Mouse (Mus musculus): Measurements from ENCODE around the gene Gspt1. TPM values are rescaled to one million over a fixed set of nuclear protein-coding genes. Genes with fewer than 3 reads are reported as not detected.
A peak's percentile ranks its signal among the peaks of the same experiment; 100 is the strongest.

Gspt1 gene
- total and polyA plus RNA-seq, 3 experiments: 111 to 886 (median 147) TPM

DNA sequence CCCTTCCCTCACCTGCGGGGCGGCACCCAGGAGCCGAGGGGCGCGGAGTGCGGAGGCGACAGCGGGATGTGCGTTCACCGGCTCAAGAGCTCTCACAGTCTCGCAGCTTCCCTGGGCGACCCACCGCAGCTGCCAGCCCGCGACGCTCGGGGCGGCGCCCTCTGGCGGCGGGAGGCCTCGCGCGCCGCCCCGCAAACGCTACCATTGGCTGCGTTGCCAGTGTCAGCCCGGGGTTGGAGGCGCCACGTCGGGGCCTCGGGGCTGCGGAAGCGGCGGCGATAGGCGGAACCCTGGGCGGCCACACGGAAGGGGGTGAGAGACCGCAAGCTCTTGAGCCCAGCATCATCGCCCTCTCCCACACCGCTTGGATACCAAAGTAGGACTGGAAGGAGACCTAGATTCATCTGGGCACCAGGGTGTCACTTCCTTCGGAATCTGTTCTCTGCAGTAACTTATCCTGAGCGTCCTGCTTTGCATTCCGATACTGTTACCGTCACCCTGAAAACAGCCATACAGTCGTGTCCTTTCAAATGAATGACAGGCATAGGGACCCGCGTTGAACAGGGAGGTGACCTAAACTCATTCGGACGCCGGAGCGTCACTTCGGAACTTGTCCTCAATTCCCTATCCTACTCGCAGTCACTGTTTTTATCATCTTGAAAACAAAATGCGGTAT, 77.8 kb downstream of the Gspt1 start, which contains the start of gene Zc3h7a (continued):
- TF ChIP-seq KAT2A (IDR thresholded peaks at IDR 0.05; ENCODE audit: insufficient replicate concordance, low read length): peak; percentile 66; the same call in 1 of the 2 replicates
- peak in 1 of 2 experiments; percentile 91; a peak in 2 of 4 replicates for TF ChIP-seq CTCF (conservative IDR thresholded peaks at IDR 0.05 in 1 of 2, IDR thresholded peaks at IDR 0.05 in 1 of 2; ENCODE audit: low read depth in 2 of 2, low read length in 2 of 2)
- TF ChIP-seq CHD1 (IDR thresholded peaks at IDR 0.05; ENCODE audit: low read depth, low read length): peak; percentile 15; the same call in 1 of the 2 replicates
- peak; percentile 13; the same call in 1 of the 2 replicates for TF ChIP-seq MXI1 (IDR thresholded peaks at IDR 0.05; ENCODE audit: low read depth, low read length)
- TF ChIP-seq ZKSCAN1 (IDR thresholded peaks at IDR 0.05; ENCODE audit: borderline replicate concordance, low read depth, low read length): no peak
- no peak for TF ChIP-seq ZNF384 (IDR thresholded peaks at IDR 0.05; ENCODE audit: low read depth, low read length)
- TF ChIP-seq ZMIZ1 (IDR thresholded peaks at IDR 0.05; ENCODE audit: low read depth, low read length): peak; percentile 82
- TF ChIP-seq JUN (IDR thresholded peaks at IDR 0.05; ENCODE audit: insufficient read depth, low read depth, low read length): no peak
- TF ChIP-seq SIN3A (IDR thresholded peaks at IDR 0.05; ENCODE audit: low read length): peak; percentile 22

DNA sequence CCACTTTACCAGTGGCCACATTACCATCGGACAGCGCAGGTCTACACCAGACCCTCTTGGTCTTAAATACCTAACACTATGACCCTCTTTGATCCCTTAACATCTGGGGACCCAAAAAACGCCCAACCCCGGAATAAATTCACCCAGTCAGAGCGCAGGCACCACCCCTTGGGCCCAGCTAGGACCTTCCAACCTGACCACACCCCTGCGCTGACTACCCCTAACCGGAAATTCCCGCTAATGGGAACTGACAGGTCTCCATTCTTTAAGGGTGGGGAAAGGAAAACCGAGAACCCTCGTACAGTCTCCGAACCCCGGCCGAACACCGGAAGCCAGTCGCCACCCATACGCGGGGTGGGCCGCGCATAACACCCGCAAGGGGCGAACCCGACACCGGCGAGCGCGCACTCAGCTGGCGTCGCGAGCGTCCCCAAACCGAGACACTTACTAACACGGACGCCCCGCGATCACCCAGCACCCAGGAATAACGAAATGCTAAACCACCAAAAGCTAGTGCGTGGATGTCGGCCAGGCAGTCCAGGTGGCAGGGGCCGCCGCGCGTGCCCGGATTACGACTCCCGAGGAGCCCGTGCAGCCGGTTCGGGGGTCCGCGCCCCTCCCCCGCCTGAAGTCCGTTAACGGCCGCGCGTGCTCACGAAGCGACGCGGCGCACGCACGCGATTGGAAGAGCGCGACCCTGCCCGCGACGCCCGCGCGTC, 78.5 kb downstream of the Gspt1 start:
- dilution Hi-C loops (cut with MboI; ENCODE audit: extremely low pct_ligation_motif_present, extremely low pct_unique_long_range_greater_than_20kb, low sequenced_read_pairs): no loop called here
- peak overlapping the region; percentile 93 for H3K9ac ChIP-seq (ENCODE audit: insufficient read depth, low read depth)
- H3K4me1 ChIP-seq (ENCODE audit: control insufficient read depth in 1 of 2, insufficient read depth in 2 of 2): peaks cover 6 to 55% of the 10 kb centered on the region in 2 experiments; a peak in 3 of 4 replicates
- peaks cover 9% of the 10 kb centered on the region for H3K9me3 ChIP-seq (replicated peaks; ENCODE audit: low read length)
- peak overlapping the region; percentile 57 to 97 (median 89) for H3K4me3 ChIP-seq (replicated peaks in 1 of 3; ENCODE audit: low read depth in 2 of 3, low read length in 2 of 3, poor library complexity in 1 of 3)
- H3K4me2 ChIP-seq (ENCODE audit: insufficient read depth, low read depth, poor library complexity, severe bottlenecking): peak overlapping the region; percentile 65; the same call in 1 of the 2 replicates
- peak overlapping the region; percentile 83 for H3K27ac ChIP-seq (ENCODE audit: insufficient read depth, low read depth)
- peaks cover 51% of the 10 kb centered on the region for H3K79me2 ChIP-seq (replicated peaks; ENCODE audit: control insufficient read depth, extremely low read depth, insufficient read depth, poor library complexity, severe bottlenecking)
- H3K36me3 ChIP-seq (replicated peaks in 1 of 2; ENCODE audit: control insufficient read depth in 1 of 2, insufficient read depth in 1 of 2, low read length in 1 of 2): peaks cover 3 to 30% of the 10 kb centered on the region in 2 experiments
- H3K27me3 ChIP-seq (replicated peaks): no peaks in the 10 kb centered on the region
- TF ChIP-seq NRF1 (IDR thresholded peaks at IDR 0.05; ENCODE audit: low read depth, low read length) (peak; percentile 58; the same call in 1 of the 2 replicates), TCF12 (IDR thresholded peaks at IDR 0.05; ENCODE audit: low read depth, low read length) (0 out of 2 replicates have a peak, but pooled peaks have one; percentile 7), ZKSCAN1 (IDR thresholded peaks at IDR 0.05; ENCODE audit: borderline replicate concordance, low read depth, low read length) (no peak), MXI1 (IDR thresholded peaks at IDR 0.05; ENCODE audit: low read depth, low read length) (peak; percentile 59; the same call in 1 of the 2 replicates), TBP (conservative IDR thresholded peaks at IDR 0.05; ENCODE audit: low read depth, low read length) (peak; percentile 58; the same call in 1 of the 2 replicates), MYC (IDR thresholded peaks at IDR 0.05; ENCODE audit: low read depth, low read length) (no peak), IRF4 (IDR thresholded peaks at IDR 0.05; ENCODE audit: low read depth, low read length) (peak; percentile 44; the same call in 1 of the 2 replicates), SIN3A (IDR thresholded peaks at IDR 0.05; ENCODE audit: low read length) (peak; percentile 72; the same call in 1 of the 2 replicates), ETS1 (conservative IDR thresholded peaks at IDR 0.05; ENCODE audit: low read depth, low read length) (no peak), E2F4 (IDR thresholded peaks at IDR 0.05; ENCODE audit: insufficient replicate concordance, low read depth, low read length) (no peak), ELF1 (IDR thresholded peaks at IDR 0.05; ENCODE audit: low read depth, low read length) (peak; percentile 74), CHD2 (IDR thresholded peaks at IDR 0.05; ENCODE audit: low read length) (peak; percentile 51), HCFC1 (IDR thresholded peaks at IDR 0.05; ENCODE audit: low read depth, low read length) (peak; percentile 61)
- in situ Hi-C loops (cut with MboI; ENCODE audit: low pct_ligation_motif_present, low pct_unique_long_range_greater_than_20kb, low sequenced_read_pairs): no loop called here
- DNase-seq (ENCODE audit: extremely low read depth): peak; percentile 78

Data from CH12.LX (cell line).